Mouse (Mus musculus): ENCODE measurements around the gene Atp6v1e2. TPM values are rescaled to one million over a fixed set of nuclear protein-coding genes. Genes with fewer than 3 reads are reported as not detected.

Gene Atp6v1e2
- total RNA-seq, 2 experiments from 2014 or later: not detected

Other genes starting within 250 kb of the Atp6v1e2 start
- 0.49 TPM in 1 of 2 replicates, not detected in the other for gene Epas1, start 194.2 kb downstream of the Atp6v1e2 start, total RNA-seq (2014; fragmentation: Nextera tagmentation)
- gene Epas1, start 194.2 kb downstream of the Atp6v1e2 start, total RNA-seq (2017): under 0.01 and 0.15 TPM in 2 replicates
- gene Tmem247, start 30.5 kb downstream of the Atp6v1e2 start, total RNA-seq (2014; fragmentation: Nextera tagmentation): not detected in 2 replicates
- not detected in 2 replicates for gene Tmem247, start 30.5 kb downstream of the Atp6v1e2 start, total RNA-seq (2017)
- gene Rhoq, start 15.2 kb upstream of the Atp6v1e2 start, total RNA-seq (2014; fragmentation: Nextera tagmentation): 2.8 and 5.4 TPM in 2 replicates
- gene Rhoq, start 15.2 kb upstream of the Atp6v1e2 start, total RNA-seq (2017): 2.0 and 3.1 TPM in 2 replicates
- gene Pigf, start 77.5 kb upstream of the Atp6v1e2 start, total RNA-seq (2014; fragmentation: Nextera tagmentation): 13.8 and 17.0 TPM in 2 replicates
- gene Pigf, start 77.5 kb upstream of the Atp6v1e2 start, total RNA-seq (2017): 22.3 and 25.0 TPM in 2 replicates
- gene Cript, start 77.7 kb upstream of the Atp6v1e2 start, total RNA-seq (2014; fragmentation: Nextera tagmentation): 75.0 and 82.0 TPM in 2 replicates
- gene Cript, start 77.7 kb upstream of the Atp6v1e2 start, total RNA-seq (2017): 57.9 and 68.6 TPM in 2 replicates
- 6.0 and 6.3 TPM in 2 replicates for gene Socs5, start 159.8 kb upstream of the Atp6v1e2 start, total RNA-seq (2014; fragmentation: Nextera tagmentation)
- gene Socs5, start 159.8 kb upstream of the Atp6v1e2 start, total RNA-seq (2017): 3.0 and 3.3 TPM in 2 replicates